Mouse (Mus musculus) c-Kit-positive CD71-negative TER-119-negative erythroid progenitor cells, embryonic 14.5 days (primary cell): ENCODE data around the gene Alg9.
"Not testable (repeated sequence)": the region's sequence is repeated elsewhere in the genome, so short reads cannot be mapped to it uniquely, and the experiment has no call there.

ENCODE experiments used
- DNase-seq: peaks from one replicate; pipeline ENCODE4 v3.0.0-alpha.2; 2013; ENCODE audit warnings: low read depth

The Alg9 gene

GRCm38 (mm10) chr9:50816512-50816911 is 41.7 kb downstream of the Alg9 start:
- DNase-seq, result no peak

- DNase-seq, result no peak
Observed at GRCm38 (mm10) chr9:50818050-50818449, 43.2 kb downstream of the Alg9 start.

GRCm38 (mm10) chr9:50819716-50820115 is 44.9 kb downstream of the Alg9 start:
- no peak for DNase-seq

GRCm38 (mm10) chr9:50821651-50822050 is 46.8 kb downstream of the Alg9 start:
- DNase-seq, result no peak

- DNase-seq, result no peak
Observed at GRCm38 (mm10) chr9:50822216-50822615, 47.4 kb downstream of the Alg9 start.

- DNase-seq, result no peak
Observed at GRCm38 (mm10) chr9:50823779-50824453, 49.1 kb downstream of the Alg9 start.

GRCm38 (mm10) chr9:50831514-50831913 is 56.7 kb downstream of the Alg9 start:
- DNase-seq, result no peak

- no peak for DNase-seq
Observed at GRCm38 (mm10) chr9:50832162-50832561, 57.3 kb downstream of the Alg9 start.

GRCm38 (mm10) chr9:50832582-50832981 is 57.8 kb downstream of the Alg9 start:
- not testable (repeated sequence) for DNase-seq

- no peak for DNase-seq
Observed at GRCm38 (mm10) chr9:50833786-50834185, 59.0 kb downstream of the Alg9 start.

GRCm38 (mm10) chr9:50835068-50835705 is 60.4 kb downstream of the Alg9 start:
- no peak for DNase-seq

- no peak for DNase-seq
Observed at GRCm38 (mm10) chr9:50836097-50836496, 61.3 kb downstream of the Alg9 start.

GRCm38 (mm10) chr9:50841079-50841789 is 66.4 kb downstream of the Alg9 start:
- no peak for DNase-seq

- DNase-seq, result no peak
Observed at GRCm38 (mm10) chr9:50845081-50845480, 70.3 kb downstream of the Alg9 start, which contains the start of gene Ppp2r1b. Ppp2r1b (plus strand) TSS chr9:50845301.

GRCm38 (mm10) chr9:50845547-50845946 is 70.7 kb downstream of the Alg9 start:
- DNase-seq, result no peak

GRCm38 (mm10) chr9:50847133-50847532 is 72.3 kb downstream of the Alg9 start:
- DNase-seq, result no peak

GRCm38 (mm10) chr9:50847606-50848368 is 73.0 kb downstream of the Alg9 start:
- DNase-seq, result no peak

- DNase-seq, result no peak
Observed at GRCm38 (mm10) chr9:50848821-50849220, 74.0 kb downstream of the Alg9 start.

- DNase-seq, result peak; percentile 85
Observed at GRCm38 (mm10) chr9:50849249-50849648, 74.4 kb downstream of the Alg9 start.

- no peak for DNase-seq
Observed at GRCm38 (mm10) chr9:50849755-50850154, 74.9 kb downstream of the Alg9 start.

GRCm38 (mm10) chr9:50850271-50850670 is 75.5 kb downstream of the Alg9 start:
- no peak for DNase-seq

GRCm38 (mm10) chr9:50850713-50851112 is 75.9 kb downstream of the Alg9 start:
- no peak for DNase-seq
